Mouse (Mus musculus) heart, embryonic 12.5 days (tissue): ENCODE results near the gene Metap2. TPM values are rescaled to one million over a fixed set of nuclear protein-coding genes. Genes with fewer than 3 reads are reported as not detected.

Experiments used
- ATAC-seq: fragments of 200-750 bp; cut with Nextera tagmentation; 2 replicates; pipeline ENCODE4 v1.8.0; 2017; ENCODE audit warnings: moderate TSS enrichment, moderate library complexity; ENCODE audit not compliant: insufficient number of reproducible peaks, low FRiP score
- H3K27ac ChIP-seq: fragments of 300-500 bp; sonication (generic); 2 replicates; pipeline ENCODE4 v1.5.1; 2016; ENCODE audit warnings: mild to moderate bottlenecking, moderate library complexity; ENCODE audit not compliant: poor library complexity, severe bottlenecking
- H3K27me3 ChIP-seq: fragments of 300-500 bp; sonication (generic); replicated peaks from 2 replicates; pipeline ENCODE4 v1.6.1; 2016; ENCODE audit warnings: mild to moderate bottlenecking, moderate library complexity
- H3K36me3 ChIP-seq: fragments of 300-500 bp; sonication (generic); 2 replicates; pipeline ENCODE4 v1.6.1; 2016; ENCODE audit warnings: mild to moderate bottlenecking, moderate library complexity
- H3K4me1 ChIP-seq: fragments of 300-500 bp; sonication (generic); replicated peaks from 2 replicates; pipeline ENCODE4 v1.6.1; 2016; ENCODE audit warnings: mild to moderate bottlenecking
- H3K4me2 ChIP-seq: fragments of 300-500 bp; sonication (generic); 2 replicates; pipeline ENCODE4 v1.6.1; 2016; ENCODE audit warnings: mild to moderate bottlenecking, moderate library complexity
- H3K4me3 ChIP-seq: fragments of 300-500 bp; sonication (generic); 2 replicates; pipeline ENCODE4 v1.5.1; 2016; ENCODE audit warnings: mild to moderate bottlenecking
- H3K9ac ChIP-seq: fragments of 300-500 bp; sonication (generic); 2 replicates; pipeline ENCODE4 v1.6.1; 2016; ENCODE audit warnings: mild to moderate bottlenecking, moderate library complexity
- H3K9me3 ChIP-seq: fragments of 300-500 bp; sonication (generic); replicated peaks from 2 replicates; pipeline ENCODE4 v1.6.1; 2016; ENCODE audit warnings: mild to moderate bottlenecking, moderate library complexity
- WGBS: fragments of 180-500 bp; shearing (Covaris S2); methylation state at CpG from one replicate; pipeline ENCODE4 v1.1.7; 2016; 5-methylcytosine and 5-hydroxymethylcytosine counted together
- polyA plus RNA-seq: library from polyadenylated mRNA; unstranded; fragments of >200 nt; fragmentation: Nextera tagmentation; extraction: Ambion mirVana; gene quantifications from 2 replicates; pipeline ENCODE4 v1.2.1, GENCODE M21; 2016

The Metap2 gene
- polyA plus RNA-seq, 1 experiment from 2014 or later: 182 TPM

- Histone ChIP-seq H3K4me2 (peak overlapping the region; percentile 96), H3K9me3 (no peaks in the 10 kb centered on the region; the same call in 1 of the 2 replicates), H3K4me3 (peak overlapping the region; percentile 69), H3K9ac (peak overlapping the region; percentile 87), H3K27ac (peak overlapping the region; percentile 93), H3K4me1 (peaks cover 7% of the 10 kb centered on the region), H3K36me3 (peaks cover 30% of the 10 kb centered on the region), H3K27me3 (no peaks in the 10 kb centered on the region)
- under 1% methylated on average over 38 of the region's 38 CpGs for WGBS
- peak; percentile 59 for ATAC-seq
These were observed 7.8 kb downstream of the Metap2 start for GRCm38 (mm10) chr10:93888935-93889578.

GRCm38 (mm10) chr10:93888590-93888934, 8.3 kb downstream of the Metap2 start:
- Histone ChIP-seq H3K4me1 (peaks cover 7% of the 10 kb centered on the region), H3K27ac (peak overlapping the region; percentile 93; the same call in 1 of the 2 replicates), H3K4me3 (peak overlapping the region; percentile 69), H3K9ac (peak overlapping the region; percentile 87), H3K27me3 (no peaks in the 10 kb centered on the region), H3K4me2 (peak overlapping the region; percentile 96), H3K36me3 (peaks cover 33% of the 10 kb centered on the region), H3K9me3 (no peaks in the 10 kb centered on the region; the same call in 1 of the 2 replicates)
- no peak for ATAC-seq
- WGBS: 15% methylated on average over 10 of the region's 10 CpGs

DNA sequence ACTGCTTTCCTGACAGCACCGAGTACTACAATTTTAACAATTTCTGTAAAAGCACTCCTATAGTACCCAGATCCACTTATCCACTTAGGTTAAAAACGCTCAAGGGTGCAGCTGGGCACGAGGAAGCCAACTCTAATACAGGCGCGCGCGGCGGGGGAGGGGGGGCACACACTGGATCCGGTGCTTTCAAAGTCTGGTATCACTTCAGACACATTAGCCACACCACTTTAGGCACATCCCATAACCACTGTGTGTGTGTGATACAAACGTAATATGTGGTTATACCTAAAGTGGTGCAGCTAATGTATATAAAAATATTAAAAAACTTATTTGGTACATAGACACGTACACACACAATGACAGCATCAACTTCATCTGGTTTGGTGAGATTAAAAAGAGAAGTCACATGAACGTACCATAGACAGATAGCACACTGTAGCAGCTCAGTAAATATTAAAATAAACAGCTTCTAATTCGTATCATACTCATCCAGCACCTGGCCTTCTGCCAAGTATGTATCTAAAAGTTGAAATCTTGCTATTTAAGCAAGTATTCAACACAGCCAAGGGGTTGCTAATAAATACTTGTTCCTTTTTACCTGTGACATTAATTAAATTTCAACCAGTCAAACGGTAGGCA, 10.9 kb downstream of the Metap2 start:
- Histone ChIP-seq H3K27me3 (no peaks in the 10 kb centered on the region), H3K4me2 (no peak overlapping the region), H3K36me3 (peaks cover 40% of the 10 kb centered on the region), H3K9me3 (no peaks in the 10 kb centered on the region; the same call in 1 of the 2 replicates), H3K4me1 (peaks cover 10% of the 10 kb centered on the region), H3K4me3 (no peak overlapping the region), H3K27ac (no peak overlapping the region), H3K9ac (no peak overlapping the region)
- 90% methylated on average over 14 of the region's 14 CpGs for WGBS
- ATAC-seq: no peak

GRCm38 (mm10) chr10:93882738-93883364, 14.0 kb downstream of the Metap2 start:
- H3K9me3 ChIP-seq: no peaks in the 10 kb centered on the region; the same call in 1 of the 2 replicates
- H3K9ac ChIP-seq: no peak overlapping the region
- peaks cover 4% of the 10 kb centered on the region for H3K4me1 ChIP-seq
- peaks cover 61% of the 10 kb centered on the region for H3K36me3 ChIP-seq
- no peak overlapping the region for H3K4me3 ChIP-seq
- 77% methylated on average over 8 of the region's 8 CpGs for WGBS
- H3K27ac ChIP-seq: no peak overlapping the region
- ATAC-seq: peak; percentile 94
- no peak overlapping the region for H3K4me2 ChIP-seq
- H3K27me3 ChIP-seq: no peaks in the 10 kb centered on the region

GRCm38 (mm10) chr10:93881918-93882317, 15.0 kb downstream of the Metap2 start:
- H3K36me3 ChIP-seq: peaks cover 60% of the 10 kb centered on the region

GRCm38 (mm10) chr10:93878732-93879131, 18.2 kb downstream of the Metap2 start:
- Histone ChIP-seq H3K9ac (no peak overlapping the region), H3K4me1 (0 out of 2 replicates have a peak, but pooled peaks cover 3% of the 10 kb centered on the region), H3K9me3 (no peaks in the 10 kb centered on the region), H3K27ac (no peak overlapping the region), H3K4me2 (no peak overlapping the region), H3K36me3 (peaks cover 47% of the 10 kb centered on the region), H3K4me3 (no peak overlapping the region), H3K27me3 (no peaks in the 10 kb centered on the region)
- no peak for ATAC-seq
- WGBS: 97% methylated on average over 4 of the region's 4 CpGs

More at GRCm38 (mm10) chr10:93881918-93882317, 15.0 kb downstream of the Metap2 start:
- H3K27me3 ChIP-seq: no peaks in the 10 kb centered on the region
- no peaks in the 10 kb centered on the region; the same call in 1 of the 2 replicates for H3K9me3 ChIP-seq
- no peak overlapping the region for H3K9ac ChIP-seq
- H3K4me1 ChIP-seq: 0 out of 2 replicates have a peak, but pooled peaks cover 3% of the 10 kb centered on the region
- H3K4me3 ChIP-seq: no peak overlapping the region
- no peak overlapping the region for H3K27ac ChIP-seq
- no peak for ATAC-seq
- H3K4me2 ChIP-seq: no peak overlapping the region

GRCm38 (mm10) chr10:93876772-93877171, 20.1 kb downstream of the Metap2 start:
- Histone ChIP-seq H3K4me2 (no peak overlapping the region), H3K9ac (no peak overlapping the region), H3K9me3 (no peaks in the 10 kb centered on the region), H3K36me3 (peaks cover 57% of the 10 kb centered on the region), H3K4me3 (no peak overlapping the region), H3K27ac (no peak overlapping the region), H3K27me3 (no peaks in the 10 kb centered on the region), H3K4me1 (no peaks in the 10 kb centered on the region)
- ATAC-seq: no peak
- 74% methylated on average over 1 of the region's 1 CpGs for WGBS

DNA sequence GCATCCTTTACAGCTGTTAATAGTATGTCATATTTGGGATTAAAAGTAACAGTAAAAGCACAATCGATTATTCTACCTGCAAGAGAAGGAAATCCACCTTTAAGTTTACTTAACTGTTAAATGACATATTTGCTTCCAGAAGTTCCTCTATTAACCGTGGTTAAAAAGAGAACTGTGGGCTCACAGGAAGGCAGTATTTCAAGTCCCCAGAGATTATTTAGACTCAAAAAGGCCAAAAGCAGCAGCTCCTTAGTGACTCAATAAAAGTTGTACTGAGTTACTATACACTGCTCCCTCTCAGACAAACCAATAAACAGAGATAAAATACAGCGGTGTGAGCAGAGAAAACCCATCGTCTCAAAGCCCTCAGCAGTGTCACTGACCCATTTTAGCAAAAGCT, 28.0 kb downstream of the Metap2 start:
- 90% methylated on average over 4 of the region's 4 CpGs for WGBS
- Histone ChIP-seq H3K27ac (no peak overlapping the region), H3K9ac (no peak overlapping the region), H3K36me3 (peaks cover 86% of the 10 kb centered on the region), H3K4me3 (no peak overlapping the region), H3K27me3 (no peaks in the 10 kb centered on the region), H3K9me3 (no peaks in the 10 kb centered on the region), H3K4me2 (no peak overlapping the region), H3K4me1 (no peaks in the 10 kb centered on the region)
- no peak for ATAC-seq

DNA sequence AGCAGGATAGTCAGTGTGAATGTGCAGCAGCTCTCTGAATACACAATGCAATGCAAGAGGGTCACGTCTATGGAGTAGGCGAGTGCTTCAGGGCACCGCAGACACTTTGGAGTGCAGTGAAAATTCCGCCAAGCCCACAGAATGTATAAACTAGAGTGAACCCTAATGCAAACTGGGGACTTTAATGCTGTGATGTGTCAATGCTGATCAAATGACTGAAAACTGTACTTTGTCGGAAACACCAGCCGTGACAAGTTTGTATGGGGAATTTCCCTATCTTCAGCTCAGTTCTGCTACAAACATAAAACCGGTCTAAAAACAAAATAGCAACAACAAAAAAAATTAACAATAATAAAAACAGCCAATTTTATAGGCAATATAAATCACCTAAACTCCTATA, 28.5 kb downstream of the Metap2 start:
- Histone ChIP-seq H3K4me1 (no peaks in the 10 kb centered on the region), H3K36me3 (peaks cover 84% of the 10 kb centered on the region), H3K9ac (no peak overlapping the region), H3K9me3 (no peaks in the 10 kb centered on the region), H3K27ac (no peak overlapping the region), H3K27me3 (no peaks in the 10 kb centered on the region), H3K4me2 (no peak overlapping the region), H3K4me3 (no peak overlapping the region)
- WGBS: 93% methylated on average over 7 of the region's 7 CpGs
- ATAC-seq: no peak

GRCm38 (mm10) chr10:93856095-93856494, 40.8 kb downstream of the Metap2 start:
- no peak overlapping the region for H3K4me2 ChIP-seq
- no peaks in the 10 kb centered on the region for H3K4me1 ChIP-seq
- ATAC-seq: no peak
- no peak overlapping the region for H3K9ac ChIP-seq
- peaks cover 20% of the 10 kb centered on the region for H3K36me3 ChIP-seq
- H3K27me3 ChIP-seq: no peaks in the 10 kb centered on the region
- no peaks in the 10 kb centered on the region for H3K9me3 ChIP-seq
- no peak overlapping the region for H3K4me3 ChIP-seq
- WGBS: 90% methylated on average over 6 of the region's 6 CpGs
- no peak overlapping the region for H3K27ac ChIP-seq

GRCm38 (mm10) chr10:93855126-93855525, 41.8 kb downstream of the Metap2 start:
- no peak overlapping the region for H3K4me3 ChIP-seq
- peaks cover 16% of the 10 kb centered on the region for H3K36me3 ChIP-seq
- H3K4me2 ChIP-seq: no peak overlapping the region
- H3K4me1 ChIP-seq: no peaks in the 10 kb centered on the region
- 81% methylated on average over 9 of the region's 9 CpGs for WGBS
- H3K9ac ChIP-seq: no peak overlapping the region
- H3K27me3 ChIP-seq: no peaks in the 10 kb centered on the region
- H3K27ac ChIP-seq: no peak overlapping the region
- no peak for ATAC-seq
- no peaks in the 10 kb centered on the region for H3K9me3 ChIP-seq
